Mouse (Mus musculus) limb, embryonic 13.5 days (tissue): ENCODE measurements around the gene Tmem107. TPM values are rescaled to one million over a fixed set of nuclear protein-coding genes. Genes with fewer than 3 reads are reported as not detected.

ENCODE experiments used
- ATAC-seq: fragments of 200-750 bp; cut with Nextera tagmentation; 2 replicates; pipeline ENCODE4 v1.8.0; 2017; ENCODE audit warnings: low read depth, moderate number of reproducible peaks, moderate TSS enrichment; ENCODE audit not compliant: low FRiP score
- H3K27ac ChIP-seq: fragments of 300-500 bp; sonication (generic); 2 replicates; pipeline ENCODE4 v1.5.1; 2015; ENCODE audit warnings: inconsistent platforms, mild to moderate bottlenecking, moderate library complexity
- H3K27me3 ChIP-seq: fragments of 300-500 bp; sonication (generic); 2 replicates; pipeline ENCODE4 v1.6.1; 2015; ENCODE audit warnings: mild to moderate bottlenecking, inconsistent platforms
- H3K36me3 ChIP-seq: fragments of 300-500 bp; sonication (generic); 2 replicates; pipeline ENCODE4 v1.6.1; 2015; ENCODE audit warnings: inconsistent platforms, mild to moderate bottlenecking, moderate library complexity
- H3K4me1 ChIP-seq: fragments of 300-500 bp; sonication (generic); 2 replicates; pipeline ENCODE4 v1.6.1; 2015; ENCODE audit warnings: inconsistent platforms
- H3K4me2 ChIP-seq: fragments of 300-500 bp; sonication (generic); replicated peaks from 2 replicates; pipeline ENCODE4 v1.6.1; 2015; ENCODE audit warnings: inconsistent platforms, mild to moderate bottlenecking, moderate library complexity
- H3K4me3 ChIP-seq: fragments of 300-500 bp; sonication (generic); 2 replicates; pipeline ENCODE4 v1.5.1; 2015; ENCODE audit warnings: moderate library complexity, mild to moderate bottlenecking, inconsistent platforms
- H3K9ac ChIP-seq: fragments of 300-500 bp; sonication (generic); 2 replicates; pipeline ENCODE4 v1.6.1; 2015; ENCODE audit warnings: mild to moderate bottlenecking, inconsistent platforms
- H3K9me3 ChIP-seq: fragments of 300-500 bp; sonication (generic); 2 replicates; pipeline ENCODE4 v1.6.1; 2016; ENCODE audit warnings: inconsistent platforms
- WGBS: fragments of 180-500 bp; shearing (Covaris S2); methylation state at CpG from one replicate; pipeline ENCODE4 v1.1.7; 2015; 5-methylcytosine and 5-hydroxymethylcytosine counted together
- polyA plus RNA-seq: library from polyadenylated mRNA; unstranded; fragments of >200 nt; fragmentation: Nextera tagmentation; extraction: Ambion mirVana; gene quantifications from 2 replicates; pipeline ENCODE4 v1.2.1, GENCODE M21; 2015

Gene Tmem107
- polyA plus RNA-seq, 1 experiment from 2014 or later = 52.0 TPM

- Histone ChIP-seq H3K9me3 (no peaks in the 10 kb centered on the region), H3K4me2 (peak overlapping the region; percentile 93), H3K9ac (peak overlapping the region; percentile 86), H3K27me3 (no peaks in the 10 kb centered on the region), H3K36me3 (peaks cover 37% of the 10 kb centered on the region), H3K4me3 (peak overlapping the region; percentile 84), H3K27ac (0 out of 2 replicates have a peak overlapping the region, but pooled peaks have one; percentile 15), H3K4me1 (peaks cover 32% of the 10 kb centered on the region)
- WGBS = 12% methylated on average over 9 of the region's 9 CpGs
- no peak for ATAC-seq
Observed at GRCm38 (mm10) chr11:69046395-69046774, 24.2 kb upstream of the Tmem107 start.

- WGBS = 89% methylated on average over 12 of the region's 12 CpGs
- H3K36me3 ChIP-seq = peaks cover 41% of the 10 kb centered on the region
- peaks cover 32% of the 10 kb centered on the region for H3K4me1 ChIP-seq
- ATAC-seq = no peak
- H3K9ac ChIP-seq = peak overlapping the region; percentile 35; the same call in 1 of the 2 replicates
- peak overlapping the region; percentile 84 for H3K4me3 ChIP-seq
- H3K27me3 ChIP-seq = no peaks in the 10 kb centered on the region
- no peak overlapping the region for H3K27ac ChIP-seq
- H3K9me3 ChIP-seq = no peaks in the 10 kb centered on the region
- H3K4me2 ChIP-seq = peak overlapping the region; percentile 93
Observed at GRCm38 (mm10) chr11:69047592-69047991, 23.0 kb upstream of the Tmem107 start.

- H3K4me2 ChIP-seq = no peak overlapping the region
Observed at GRCm38 (mm10) chr11:69048151-69048550, 22.5 kb upstream of the Tmem107 start.

GRCm38 (mm10) chr11:69050748-69051147, 19.9 kb upstream of the Tmem107 start:
- H3K9me3 ChIP-seq = no peaks in the 10 kb centered on the region
- peaks cover 31% of the 10 kb centered on the region for H3K4me1 ChIP-seq
- ATAC-seq = no peak
- H3K4me2 ChIP-seq = no peak overlapping the region
- no peaks in the 10 kb centered on the region for H3K27me3 ChIP-seq
- WGBS = 90% methylated on average over 8 of the region's 8 CpGs
- peaks cover 52% of the 10 kb centered on the region for H3K36me3 ChIP-seq
- no peak overlapping the region for H3K9ac ChIP-seq
- no peak overlapping the region for H3K4me3 ChIP-seq
- no peak overlapping the region for H3K27ac ChIP-seq

More at GRCm38 (mm10) chr11:69048151-69048550, 22.5 kb upstream of the Tmem107 start:
- Histone ChIP-seq H3K4me1 (peaks cover 32% of the 10 kb centered on the region), H3K36me3 (peaks cover 41% of the 10 kb centered on the region), H3K27me3 (no peaks in the 10 kb centered on the region), H3K9ac (no peak overlapping the region; the same call in 1 of the 2 replicates), H3K4me3 (no peak overlapping the region), H3K27ac (no peak overlapping the region; the same call in 1 of the 2 replicates), H3K9me3 (no peaks in the 10 kb centered on the region)
- no peak for ATAC-seq
- WGBS = 93% methylated on average over 14 of the region's 14 CpGs

GRCm38 (mm10) chr11:69051771-69052170, 18.8 kb upstream of the Tmem107 start:
- Histone ChIP-seq H3K4me3 (no peak overlapping the region), H3K9me3 (no peaks in the 10 kb centered on the region), H3K4me1 (peaks cover 21% of the 10 kb centered on the region), H3K36me3 (peaks cover 52% of the 10 kb centered on the region), H3K4me2 (no peak overlapping the region), H3K27ac (no peak overlapping the region), H3K27me3 (no peaks in the 10 kb centered on the region), H3K9ac (no peak overlapping the region)
- WGBS = 90% methylated on average over 4 of the region's 4 CpGs
- no peak for ATAC-seq

- WGBS = 82% methylated on average over 2 of the region's 2 CpGs
- Histone ChIP-seq H3K9ac (no peak overlapping the region), H3K4me3 (no peak overlapping the region), H3K27ac (no peak overlapping the region), H3K36me3 (peaks cover 48% of the 10 kb centered on the region), H3K9me3 (no peaks in the 10 kb centered on the region), H3K4me1 (peaks cover 10% of the 10 kb centered on the region), H3K27me3 (no peaks in the 10 kb centered on the region), H3K4me2 (no peak overlapping the region)
- ATAC-seq = no peak
Observed at GRCm38 (mm10) chr11:69052824-69053421, 17.7 kb upstream of the Tmem107 start.

- no peak overlapping the region for H3K4me2 ChIP-seq
- no peak for ATAC-seq
- no peaks in the 10 kb centered on the region for H3K27me3 ChIP-seq
- H3K4me1 ChIP-seq = peaks cover 13% of the 10 kb centered on the region
- peaks cover 39% of the 10 kb centered on the region for H3K36me3 ChIP-seq
- H3K27ac ChIP-seq = no peak overlapping the region
- 80% methylated on average over 3 of the region's 3 CpGs for WGBS
- no peak overlapping the region for H3K9ac ChIP-seq
- H3K4me3 ChIP-seq = no peak overlapping the region
- H3K9me3 ChIP-seq = no peaks in the 10 kb centered on the region
Observed at GRCm38 (mm10) chr11:69053848-69054247, 16.8 kb upstream of the Tmem107 start.

GRCm38 (mm10) chr11:69058265-69058664, 12.3 kb upstream of the Tmem107 start:
- whole genome bisulfite sequencing = 75% methylated on average over 2 of the region's 2 CpGs
- no peaks in the 10 kb centered on the region for H3K27me3 ChIP-seq
- no peak overlapping the region for H3K27ac ChIP-seq
- ATAC-seq = no peak
- no peaks in the 10 kb centered on the region for H3K9me3 ChIP-seq
- peak overlapping the region; percentile 95 for H3K4me2 ChIP-seq
- peaks cover 10% of the 10 kb centered on the region for H3K36me3 ChIP-seq
- H3K4me1 ChIP-seq = peaks cover 24% of the 10 kb centered on the region
- H3K4me3 ChIP-seq = peak overlapping the region; percentile 90
- peak overlapping the region; percentile 73 for H3K9ac ChIP-seq

- Histone ChIP-seq H3K4me1 (peaks cover 24% of the 10 kb centered on the region), H3K4me2 (peak overlapping the region; percentile 95), H3K36me3 (peaks cover 5% of the 10 kb centered on the region), H3K9me3 (no peaks in the 10 kb centered on the region), H3K27ac (peak overlapping the region; percentile 59; the same call in 1 of the 2 replicates), H3K27me3 (no peaks in the 10 kb centered on the region), H3K9ac (peak overlapping the region; percentile 73), H3K4me3 (peak overlapping the region; percentile 90)
- ATAC-seq = 0 out of 2 replicates have a peak, but pooled peaks have one; percentile 2
- 3% methylated on average over 19 of the region's 19 CpGs for WGBS
Observed at GRCm38 (mm10) chr11:69058729-69059356, 11.8 kb upstream of the Tmem107 start.

- peak within 1 kb of the TSS; percentile 90 for H3K4me3 ChIP-seq
- H3K27me3 ChIP-seq = no peaks in the 10 kb centered on the region
- no peaks in the 10 kb centered on the region for H3K9me3 ChIP-seq
- peak within 1 kb of the TSS; percentile 95 for H3K4me2 ChIP-seq
- peak; percentile 93 for ATAC-seq
- peak within 1 kb of the TSS; percentile 88 for H3K9ac ChIP-seq
- under 1% methylated on average over 57 of the region's 64 CpGs for WGBS
- peaks cover 30% of the 10 kb centered on the region for H3K4me1 ChIP-seq
- no peaks in the 10 kb centered on the region for H3K36me3 ChIP-seq
- peak within 1 kb of the TSS; percentile 86 for H3K27ac ChIP-seq
Observed at GRCm38 (mm10) chr11:69059357-69059974, 11.1 kb upstream of the Tmem107 start, which contains the start of gene Borcs6. Gene Borcs6, plus strand, starts transcription at chr11:69059717.

GRCm38 (mm10) chr11:69059975-69060411, 10.6 kb upstream of the Tmem107 start:
- H3K4me3 ChIP-seq = peak overlapping the region; percentile 90
- no peaks in the 10 kb centered on the region for H3K36me3 ChIP-seq
- H3K9me3 ChIP-seq = no peaks in the 10 kb centered on the region
- peaks cover 33% of the 10 kb centered on the region for H3K4me1 ChIP-seq
- under 1% methylated on average over 41 of the region's 49 CpGs for WGBS
- peak overlapping the region; percentile 86 for H3K27ac ChIP-seq
- H3K9ac ChIP-seq = peak overlapping the region; percentile 88
- peak overlapping the region; percentile 95 for H3K4me2 ChIP-seq
- peak; percentile 4; the same call in 1 of the 2 replicates for ATAC-seq
- H3K27me3 ChIP-seq = no peaks in the 10 kb centered on the region
